Mouse (Mus musculus): Measurements from ENCODE around the gene Cpa1. TPM values are rescaled to one million over a fixed set of nuclear protein-coding genes. Genes with fewer than 3 reads are reported as not detected.

The Cpa1 gene
- polyA plus RNA-seq, 1 experiment = not detected

GRCm38 (mm10) chr6:30675281-30675771, 36.3 kb downstream of the Cpa1 start:
- peaks cover 2% of the 10 kb centered on the region; the same call in 1 of the 2 replicates for H3K4me1 ChIP-seq (ENCODE audit: control insufficient read depth, insufficient read depth, low read length)
- TF ChIP-seq CTCF (IDR thresholded peaks at IDR 0.05; ENCODE audit: borderline replicate concordance, insufficient read depth, low read depth, low read length) (no peak), POLR2A (IDR thresholded peaks at IDR 0.05; ENCODE audit: borderline replicate concordance, insufficient read depth, low read length) (no peak)
- 34% methylated on average over 11 of the region's 11 CpGs for whole genome bisulfite sequencing
- H3K27me3 ChIP-seq (ENCODE audit: control insufficient read depth, insufficient read depth, low read length) = no peaks in the 10 kb centered on the region
- H3K4me3 ChIP-seq (replicated peaks; ENCODE audit: insufficient read depth, low read depth, low read length) = no peak overlapping the region
- peak; percentile 12 to 32 for DNase-seq
- no peak overlapping the region for H3K27ac ChIP-seq (ENCODE audit: insufficient read depth, low read length)

DNA sequence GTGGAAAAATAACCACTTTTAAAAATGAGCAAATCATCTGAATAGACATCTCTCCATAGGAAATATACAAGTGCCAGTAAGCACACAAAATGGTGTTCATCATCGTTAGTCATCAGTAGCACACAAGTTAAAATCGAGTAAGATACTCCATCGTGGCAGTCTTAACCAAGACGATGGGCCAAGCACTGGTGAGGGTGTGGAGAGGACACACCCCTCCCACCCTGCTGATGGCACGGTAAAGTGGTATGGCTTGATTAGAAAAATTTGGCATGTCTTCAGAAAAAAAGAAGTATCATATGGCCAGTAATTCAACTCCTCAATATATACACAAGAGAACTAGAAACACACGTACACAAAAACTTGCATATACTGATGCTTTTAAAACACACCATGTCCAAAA, 37.5 kb downstream of the Cpa1 start:
- 84% methylated on average over 6 of the region's 6 CpGs for WGBS
- Histone ChIP-seq H3K27ac (ENCODE audit: insufficient read depth, low read length) (no peak overlapping the region), H3K27me3 (ENCODE audit: control insufficient read depth, insufficient read depth, low read length) (no peaks in the 10 kb centered on the region), H3K4me3 (replicated peaks; ENCODE audit: insufficient read depth, low read depth, low read length) (no peak overlapping the region), H3K4me1 (ENCODE audit: control insufficient read depth, insufficient read depth, low read length) (peaks cover 2% of the 10 kb centered on the region; the same call in 1 of the 2 replicates)
- TF ChIP-seq CTCF (IDR thresholded peaks at IDR 0.05; ENCODE audit: borderline replicate concordance, insufficient read depth, low read depth, low read length) = no peak
- TF ChIP-seq POLR2A (IDR thresholded peaks at IDR 0.05; ENCODE audit: borderline replicate concordance, insufficient read depth, low read length) = no peak
- no peak for DNase-seq

DNA sequence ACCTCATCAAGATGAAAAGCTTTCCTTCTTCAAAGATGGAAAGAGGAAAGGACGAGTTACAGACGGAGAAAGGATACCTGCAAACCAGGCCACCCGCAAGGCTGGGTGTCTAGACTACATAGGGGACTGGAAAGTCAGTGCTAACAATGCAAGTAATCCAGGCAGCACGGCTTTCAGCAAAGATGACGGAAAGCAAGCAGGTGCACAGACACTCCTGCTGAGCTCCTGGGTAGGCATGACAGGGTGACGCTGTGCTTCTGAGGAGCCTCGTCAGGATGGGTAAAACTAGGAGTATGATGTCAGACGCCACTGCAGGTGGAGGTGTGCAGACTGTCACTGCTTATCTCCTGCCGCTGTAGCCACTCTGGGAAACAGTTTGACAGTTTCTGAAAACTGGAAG, 38.6 kb downstream of the Cpa1 start:
- TF ChIP-seq CTCF (IDR thresholded peaks at IDR 0.05; ENCODE audit: borderline replicate concordance, insufficient read depth, low read depth, low read length) (no peak), POLR2A (IDR thresholded peaks at IDR 0.05; ENCODE audit: borderline replicate concordance, insufficient read depth, low read length) (no peak)
- DNase-seq = no peak
- no peaks in the 10 kb centered on the region for H3K27me3 ChIP-seq (ENCODE audit: control insufficient read depth, insufficient read depth, low read length)
- H3K4me3 ChIP-seq (replicated peaks; ENCODE audit: insufficient read depth, low read depth, low read length) = no peak overlapping the region
- WGBS = 84% methylated on average over 9 of the region's 9 CpGs
- peaks cover 2% of the 10 kb centered on the region; the same call in 1 of the 2 replicates for H3K4me1 ChIP-seq (ENCODE audit: control insufficient read depth, insufficient read depth, low read length)
- H3K27ac ChIP-seq (ENCODE audit: insufficient read depth, low read length) = no peak overlapping the region

DNA sequence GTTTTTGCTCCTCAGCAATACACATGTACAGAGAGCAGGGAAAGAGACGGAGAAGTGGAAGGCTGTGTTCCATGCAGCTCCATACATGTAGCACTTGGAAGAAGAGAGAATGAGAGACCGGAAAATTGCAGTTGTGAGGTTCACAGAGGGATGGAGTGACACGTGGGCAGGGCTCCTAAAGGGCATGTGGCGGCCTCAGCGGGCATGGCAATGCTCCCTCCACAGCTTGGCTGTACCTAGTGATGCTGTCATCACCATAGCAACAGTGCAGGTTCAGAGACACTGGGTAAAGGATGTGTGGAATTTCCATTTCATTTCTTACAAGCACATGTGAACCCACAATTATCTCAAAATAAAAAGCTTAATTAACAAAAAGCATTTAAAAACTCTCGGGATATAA, 39.5 kb downstream of the Cpa1 start:
- DNase-seq = peak; percentile 29 to 59
- peaks cover 2% of the 10 kb centered on the region; the same call in 1 of the 2 replicates for H3K4me1 ChIP-seq (ENCODE audit: control insufficient read depth, insufficient read depth, low read length)
- H3K27ac ChIP-seq (ENCODE audit: insufficient read depth, low read length) = no peak overlapping the region
- no peaks in the 10 kb centered on the region for H3K27me3 ChIP-seq (ENCODE audit: control insufficient read depth, insufficient read depth, low read length)
- H3K4me3 ChIP-seq (replicated peaks; ENCODE audit: insufficient read depth, low read depth, low read length) = no peak overlapping the region
- no peak for TF ChIP-seq POLR2A (IDR thresholded peaks at IDR 0.05; ENCODE audit: borderline replicate concordance, insufficient read depth, low read length)
- no peak for TF ChIP-seq CTCF (IDR thresholded peaks at IDR 0.05; ENCODE audit: borderline replicate concordance, insufficient read depth, low read depth, low read length)
- 26% methylated on average over 6 of the region's 6 CpGs for WGBS

- H3K27ac ChIP-seq (ENCODE audit: insufficient read depth, low read length) = no peak overlapping the region
- no peak for TF ChIP-seq POLR2A (IDR thresholded peaks at IDR 0.05; ENCODE audit: borderline replicate concordance, insufficient read depth, low read length)
- no peak for TF ChIP-seq CTCF (IDR thresholded peaks at IDR 0.05; ENCODE audit: borderline replicate concordance, insufficient read depth, low read depth, low read length)
Measured at GRCm38 (mm10) chr6:30679567-30679966, 40.5 kb downstream of the Cpa1 start.

DNA sequence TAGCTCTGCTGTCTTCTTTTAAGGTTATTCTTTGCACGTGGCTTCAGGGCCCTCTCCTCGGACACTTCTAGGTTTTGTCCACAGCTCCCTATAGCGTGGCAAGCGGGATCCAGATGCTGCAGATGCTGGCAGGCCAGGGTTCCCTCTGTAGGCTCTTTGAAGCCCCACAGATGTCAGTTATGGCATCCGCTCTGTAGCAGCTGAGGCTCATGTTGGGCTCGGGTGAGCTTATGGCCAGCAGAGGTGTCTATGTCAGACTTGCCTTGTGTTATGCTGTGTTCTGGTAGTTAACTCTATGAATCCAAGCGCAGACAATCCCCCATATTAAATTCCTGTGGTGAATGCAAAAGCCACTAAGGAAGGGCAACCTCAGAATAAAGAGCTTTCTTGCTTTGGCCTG, 41.4 kb downstream of the Cpa1 start:
- no peak overlapping the region for H3K27ac ChIP-seq (ENCODE audit: insufficient read depth, low read length)
- H3K4me3 ChIP-seq (replicated peaks; ENCODE audit: insufficient read depth, low read depth, low read length) = no peak overlapping the region
- no peak for TF ChIP-seq POLR2A (IDR thresholded peaks at IDR 0.05; ENCODE audit: borderline replicate concordance, insufficient read depth, low read length)
- no peak for TF ChIP-seq CTCF (IDR thresholded peaks at IDR 0.05; ENCODE audit: borderline replicate concordance, insufficient read depth, low read depth, low read length)
- 90% methylated on average over 7 of the region's 7 CpGs for WGBS
- peaks cover 2% of the 10 kb centered on the region; the same call in 1 of the 2 replicates for H3K4me1 ChIP-seq (ENCODE audit: control insufficient read depth, insufficient read depth, low read length)
- no peaks in the 10 kb centered on the region for H3K27me3 ChIP-seq (ENCODE audit: control insufficient read depth, insufficient read depth, low read length)
- no peak for DNase-seq

More at GRCm38 (mm10) chr6:30679567-30679966, 40.5 kb downstream of the Cpa1 start:
- 87% methylated on average over 5 of the region's 5 CpGs for WGBS
- DNase-seq = no peak
- no peaks in the 10 kb centered on the region for H3K27me3 ChIP-seq (ENCODE audit: control insufficient read depth, insufficient read depth, low read length)
- H3K4me3 ChIP-seq (replicated peaks; ENCODE audit: insufficient read depth, low read depth, low read length) = no peak overlapping the region
- peaks cover 2% of the 10 kb centered on the region; the same call in 1 of the 2 replicates for H3K4me1 ChIP-seq (ENCODE audit: control insufficient read depth, insufficient read depth, low read length)

DNA sequence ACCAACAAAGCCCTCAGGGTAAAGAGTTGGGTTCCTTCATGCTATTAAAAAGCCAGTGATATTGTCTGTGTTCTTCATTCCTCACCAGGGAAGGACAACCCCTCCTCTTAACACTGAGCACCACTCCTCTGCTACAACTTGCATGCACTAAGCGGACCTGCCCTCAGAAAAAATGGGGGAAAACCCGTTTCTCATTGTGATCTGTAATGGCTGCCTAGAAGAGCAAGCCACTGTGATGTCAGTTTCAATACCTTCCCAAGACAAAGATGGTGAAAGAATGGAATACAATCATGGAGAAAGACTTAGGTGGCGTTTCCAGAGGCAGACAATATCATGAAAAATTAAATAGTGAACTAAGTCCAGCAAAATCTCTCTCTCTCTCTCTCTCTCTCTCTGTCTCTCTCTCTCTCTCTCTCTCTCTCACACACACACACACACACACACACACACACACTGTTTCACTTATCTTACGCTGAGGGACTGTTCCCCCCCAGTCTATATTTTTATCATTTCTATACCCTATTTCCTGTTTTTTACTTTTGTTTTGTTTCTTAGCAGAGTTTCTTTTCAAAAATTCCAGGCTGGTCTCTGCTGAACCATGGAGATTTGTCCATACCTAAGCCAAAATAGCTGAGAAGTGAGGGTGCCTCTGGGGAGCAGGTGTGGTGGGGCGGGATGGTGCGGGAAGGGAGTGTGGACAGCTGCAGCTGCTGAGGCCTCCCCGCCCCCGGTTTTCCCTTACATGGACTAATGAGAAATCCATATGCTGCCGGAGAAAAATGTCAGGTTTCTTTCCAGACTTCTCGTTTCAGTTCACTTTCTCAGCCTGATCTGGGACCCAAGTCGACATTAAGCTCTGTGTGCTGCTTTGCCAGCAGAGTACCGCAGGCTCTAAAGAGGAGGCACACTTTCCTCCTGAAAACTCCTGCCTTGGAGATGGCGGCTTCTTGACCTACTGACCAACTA, 43.2 kb downstream of the Cpa1 start:
- no peak for TF ChIP-seq CTCF (IDR thresholded peaks at IDR 0.05; ENCODE audit: borderline replicate concordance, insufficient read depth, low read depth, low read length)
- TF ChIP-seq POLR2A (IDR thresholded peaks at IDR 0.05; ENCODE audit: borderline replicate concordance, insufficient read depth, low read length) = no peak
- Histone ChIP-seq H3K27me3 (ENCODE audit: control insufficient read depth, insufficient read depth, low read length) (no peaks in the 10 kb centered on the region), H3K4me3 (replicated peaks; ENCODE audit: insufficient read depth, low read depth, low read length) (no peak overlapping the region), H3K27ac (ENCODE audit: insufficient read depth, low read length) (no peak overlapping the region), H3K4me1 (ENCODE audit: control insufficient read depth, insufficient read depth, low read length) (peaks cover 2% of the 10 kb centered on the region; the same call in 1 of the 2 replicates)
- DNase-seq = no peak
- 66% methylated on average over 13 of the region's 13 CpGs for WGBS
